Mouse (Mus musculus) Patski (cell line): Measurements from ENCODE around the gene D230025D16Rik. TPM values are rescaled to one million over a fixed set of nuclear protein-coding genes. Genes with fewer than 3 reads are reported as not detected.
A peak's percentile ranks its signal among the peaks of the same experiment; 100 is the strongest.
"Not testable (repeated sequence)": the region's sequence is repeated elsewhere in the genome, so short reads cannot be mapped to it uniquely, and the experiment has no call there.

ENCODE experiments used
- ATAC-seq: fragments of 100-300 bp; one replicate; pipeline ENCODE4 v1.8.0; 2021
- CTCF ChIA-PET: fragments of 350-600 bp; sonication (Branson Sonifier 250); formaldehyde crosslinking; loops from one replicate; lab custom pipeline; 2022; ENCODE audit warnings: inconsistent platforms; lab: Charles Lee
- POLR2A ChIA-PET: fragments of 350-600 bp; sonication (Branson Sonifier 250); formaldehyde crosslinking; loops from one replicate; lab custom pipeline; 2022; ENCODE audit warnings: antibody characterized with exemption, inconsistent platforms; lab: Charles Lee
- DNase-seq: peaks from one replicate; pipeline ENCODE4 v3.0.0-alpha.2; 2011; ENCODE audit warnings: low read depth, low spot score
- H3K27me3 ChIP-seq: fragments of 371-371 bp; one replicate; pipeline ENCODE4 v1.5.1; 2021
- CTCF ChIP-seq: fragments of 100-300 bp; IDR thresholded peaks from one replicate; pipeline ENCODE4 v1.5.1; 2021
- in situ Hi-C: fragments of 300-500 bp; cut with MboI; formaldehyde crosslinking; loops from 3 replicates; pipeline ENCODE4 v1.11.1; 2018; ENCODE audit warnings: low pct_unique_long_range_greater_than_20kb, mixed read lengths
- polyA plus RNA-seq: library from polyadenylated mRNA; unstranded; gene quantifications from one replicate; pipeline ENCODE4 v1.2.3, GENCODE M21; 2021

D230025D16Rik gene
- polyA plus RNA-seq, 1 experiment from 2014 or later = 23.1 TPM

- POLR2A ChIA-PET = interaction anchor here (0.5 to 2.4 kb wide), 4 partner anchors 10 to 719 kb away, joined by 4 to 6 read pairs (median 4); no protein-coding TSS in a partner anchor
- DNase-seq = no peak
- no peak for TF ChIP-seq CTCF
- ATAC-seq = peak; percentile 5
- in situ Hi-C loops = loop anchor here (10.0 kb wide), 1 partner anchor 656 kb away; the partner anchor contains the start of gene Rrad
- CTCF ChIA-PET = interaction anchor here (0.7 to 1.9 kb wide), 18 partner anchors 12 to 602 kb away, joined by 3 to 8 read pairs (median 3); partner anchors contain the start of gene Nol3
- no peaks in the 10 kb centered on the region for H3K27me3 ChIP-seq
Observed at GRCm38 (mm10) chr8:105290554-105291314, 65.8 kb downstream of the D230025D16Rik start.

GRCm38 (mm10) chr8:105291364-105291763, 66.4 kb downstream of the D230025D16Rik start:
- in situ Hi-C loops = loop anchor here (10.0 kb wide), 1 partner anchor 657 kb away; the partner anchor contains the start of gene Rrad
- not testable (repeated sequence) for H3K27me3 ChIP-seq, DNase-seq, ATAC-seq
- ChIA-PET POLR2A (interaction anchor here (1.1 to 2.4 kb wide), 2 partner anchors 10 to 13 kb away, joined by 4 to 6 read pairs; no protein-coding TSS in a partner anchor), CTCF (interaction anchor here (0.7 to 1.9 kb wide), 15 partner anchors 11 to 174 kb away, joined by 3 to 8 read pairs (median 3); no protein-coding TSS in a partner anchor)

GRCm38 (mm10) chr8:105291802-105292201, 66.9 kb downstream of the D230025D16Rik start:
- H3K27me3 ChIP-seq, DNase-seq, ATAC-seq: not testable (repeated sequence)
- in situ Hi-C loops = loop anchor here (10.0 kb wide), 1 partner anchor 657 kb away; the partner anchor contains the start of gene Rrad
- POLR2A ChIA-PET = interaction anchor here (2.4 kb wide), 1 partner anchor 12 kb away, joined by 6 read pairs; no protein-coding TSS in a partner anchor
- CTCF ChIA-PET = interaction anchor here (0.7 to 1.2 kb wide), 3 partner anchors 15 to 171 kb away, joined by 3 read pairs; no protein-coding TSS in a partner anchor

GRCm38 (mm10) chr8:105292471-105292870, 67.5 kb downstream of the D230025D16Rik start:
- in situ Hi-C loops = loop anchor here (10.0 kb wide), 1 partner anchor 658 kb away; the partner anchor contains the start of gene Rrad
- CTCF ChIA-PET = interaction anchor here (1.2 kb wide), 1 partner anchor 171 kb away, joined by 3 read pairs; no protein-coding TSS in a partner anchor
- ATAC-seq = peak; percentile 61
- H3K27me3 ChIP-seq = no peaks in the 10 kb centered on the region
- POLR2A ChIA-PET = interaction anchor here (0.9 kb wide), 1 partner anchor 64 kb away, joined by 3 read pairs; no protein-coding TSS in a partner anchor
- TF ChIP-seq CTCF = no peak
- DNase-seq = no peak

GRCm38 (mm10) chr8:105293405-105293804, 68.5 kb downstream of the D230025D16Rik start:
- TF ChIP-seq CTCF = no peak
- ChIA-PET POLR2A (no interaction called here), CTCF (interaction anchor here (0.9 kb wide), 1 partner anchor 142 kb away, joined by 3 read pairs; no protein-coding TSS in a partner anchor)
- no peaks in the 10 kb centered on the region for H3K27me3 ChIP-seq
- no peak for ATAC-seq
- no peak for DNase-seq
- in situ Hi-C loops = loop anchor here (10.0 kb wide), 1 partner anchor 659 kb away; the partner anchor contains the start of gene Rrad

GRCm38 (mm10) chr8:105294776-105295175, 69.8 kb downstream of the D230025D16Rik start:
- DNase-seq (no peak), ATAC-seq (no peak)
- no peaks in the 10 kb centered on the region for H3K27me3 ChIP-seq
- in situ Hi-C loops = loop anchor here (10.0 kb wide), 1 partner anchor 660 kb away; the partner anchor contains the start of gene Rrad
- TF ChIP-seq CTCF = no peak
- ChIA-PET POLR2A (no interaction called here), CTCF (interaction anchor here (1.4 to 1.7 kb wide), 2 partner anchors 15 to 174 kb away, joined by 3 to 4 read pairs; no protein-coding TSS in a partner anchor)

GRCm38 (mm10) chr8:105295256-105295655, 70.3 kb downstream of the D230025D16Rik start:
- H3K27me3 ChIP-seq = no peaks in the 10 kb centered on the region
- in situ Hi-C loops = loop anchor here (10.0 kb wide), 1 partner anchor 660 kb away; the partner anchor contains the start of gene Rrad
- DNase-seq = no peak
- no peak for TF ChIP-seq CTCF
- ChIA-PET POLR2A (no interaction called here), CTCF (interaction anchor here (1.4 to 1.7 kb wide), 2 partner anchors 15 to 175 kb away, joined by 3 to 4 read pairs; no protein-coding TSS in a partner anchor)
- ATAC-seq = no peak

GRCm38 (mm10) chr8:105295895-105296573, 71.1 kb downstream of the D230025D16Rik start, which contains the start of gene Exoc3l:
TSS of gene Exoc3l (minus strand) at chr8:105296101.
- in situ Hi-C loops = loop anchor here (10.0 kb wide), 1 partner anchor 661 kb away; the partner anchor contains the start of gene Rrad
- ChIA-PET CTCF (interaction anchor here (0.8 to 1.7 kb wide), 4 partner anchors 16 to 175 kb away, joined by 3 to 5 read pairs (median 4); partner anchors contain the start of gene D230025D16Rik), POLR2A (no interaction called here)

GRCm38 (mm10) chr8:105297511-105298192, 72.7 kb downstream of the D230025D16Rik start, which contains the start of gene E2f4:
TSS of gene E2f4 (plus strand) at chr8:105297663.
- no peak for TF ChIP-seq CTCF
- ChIA-PET CTCF (no interaction called here), POLR2A (interaction anchor here (1.1 to 2.0 kb wide), 3 partner anchors 11 to 49 kb away, joined by 3 to 7 read pairs (median 4); no protein-coding TSS in a partner anchor)
- in situ Hi-C loops = loop anchor here (10.0 kb wide), 1 partner anchor 663 kb away; the partner anchor contains the start of gene Rrad
- H3K27me3 ChIP-seq = no peaks in the 10 kb centered on the region
- DNase-seq (no peak), ATAC-seq (peak; percentile 84)

More at GRCm38 (mm10) chr8:105295895-105296573, 71.1 kb downstream of the D230025D16Rik start, which contains the start of gene Exoc3l:
- DNase-seq (no peak), ATAC-seq (no peak)
- H3K27me3 ChIP-seq = no peaks in the 10 kb centered on the region
- TF ChIP-seq CTCF = no peak
